Mouse (Mus musculus) hindbrain, embryonic 11.5 days (tissue): Measurements from ENCODE around the gene Gm44965. TPM values are rescaled to one million over a fixed set of nuclear protein-coding genes. Genes with fewer than 3 reads are reported as not detected.
A peak's percentile ranks its signal among the peaks of the same experiment; 100 is the strongest.

Source experiments
- ATAC-seq: fragments of 200-750 bp; cut with Nextera tagmentation; 2 replicates; pipeline ENCODE4 v1.8.0; 2017; ENCODE audit warnings: mild to moderate bottlenecking, moderate TSS enrichment, moderate library complexity; ENCODE audit not compliant: low FRiP score
- DNase-seq: peaks from one replicate; pipeline ENCODE4 v3.0.0-alpha.2; 2015; ENCODE audit warnings: low spot score
- H3K27ac ChIP-seq: fragments of 300-500 bp; sonication (generic); 2 replicates; pipeline ENCODE4 v1.5.1; 2014; ENCODE audit warnings: mild to moderate bottlenecking, low read depth, low read length
- H3K27me3 ChIP-seq: fragments of 300-500 bp; sonication (generic); 2 replicates; pipeline ENCODE4 v1.6.1; 2014; ENCODE audit warnings: mild to moderate bottlenecking, low read length, moderate library complexity, mixed read lengths; ENCODE audit not compliant: control insufficient read depth, insufficient read depth
- H3K36me3 ChIP-seq: fragments of 300-500 bp; sonication (generic); 2 replicates; pipeline ENCODE4 v1.6.1; 2014; ENCODE audit warnings: mild to moderate bottlenecking, low read length, moderate library complexity, mixed read lengths; ENCODE audit not compliant: control insufficient read depth, insufficient read depth
- H3K4me1 ChIP-seq: fragments of 300-500 bp; sonication (generic); replicated peaks from 2 replicates; pipeline ENCODE4 v1.6.1; 2014; ENCODE audit warnings: low read length, mixed read lengths; ENCODE audit not compliant: control insufficient read depth, insufficient read depth
- H3K4me2 ChIP-seq: fragments of 300-500 bp; sonication (generic); replicated peaks from 2 replicates; pipeline ENCODE4 v1.6.1; 2014; ENCODE audit warnings: mild to moderate bottlenecking, low read depth, low read length
- H3K4me3 ChIP-seq: fragments of 300-500 bp; sonication (generic); 2 replicates; pipeline ENCODE4 v1.5.1; 2014; ENCODE audit warnings: low read depth, low read length
- H3K9ac ChIP-seq: fragments of 300-500 bp; sonication (generic); 2 replicates; pipeline ENCODE4 v1.6.1; 2014; ENCODE audit warnings: low read depth, low read length
- H3K9me3 ChIP-seq: fragments of 300-500 bp; sonication (generic); 2 replicates; pipeline ENCODE4 v1.6.1; 2016; ENCODE audit warnings: low read length; ENCODE audit not compliant: control insufficient read depth
- WGBS: fragments of 180-500 bp; shearing (Covaris S2); extraction: QIAGEN DNeasy Blood & Tissue Kit; methylation state at CpG from one replicate; pipeline ENCODE4 v1.1.7; 2014; 5-methylcytosine and 5-hydroxymethylcytosine counted together
- polyA plus RNA-seq: library from polyadenylated mRNA; unstranded; fragments of >200 nt; fragmentation: Nextera tagmentation; extraction: Ambion mirVana; gene quantifications from 2 replicates; pipeline ENCODE4 v1.2.1, GENCODE M21; 2014

Gm44965 gene
- polyA plus RNA-seq, 1 experiment from 2014 or later: not detected

DNA sequence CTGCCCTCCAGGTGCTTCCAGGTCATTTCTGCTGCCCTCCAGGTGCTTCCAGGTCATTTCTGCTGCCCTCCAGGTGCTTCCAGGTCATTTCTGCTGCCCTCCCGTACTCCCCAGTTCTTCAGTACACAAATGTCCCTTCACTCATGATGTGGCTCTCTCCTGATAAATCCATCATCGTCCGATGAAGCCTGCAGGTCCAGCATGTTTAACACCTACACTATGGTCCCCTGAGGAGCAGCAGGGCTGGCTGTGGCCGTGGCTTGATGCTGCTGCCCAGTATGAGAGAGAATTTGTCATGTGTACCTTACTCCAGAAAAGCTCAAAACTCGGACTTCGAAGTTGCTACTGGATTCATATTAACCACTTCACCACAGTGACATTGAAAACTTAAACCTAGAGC lies 47.6 kb downstream of the Gm44965 start:
- Histone ChIP-seq H3K4me3 (no peak overlapping the region), H3K9ac (no peak overlapping the region), H3K4me1 (no peaks in the 10 kb centered on the region), H3K27ac (no peak overlapping the region), H3K36me3 (no peaks in the 10 kb centered on the region), H3K9me3 (no peaks in the 10 kb centered on the region), H3K4me2 (no peak overlapping the region), H3K27me3 (no peaks in the 10 kb centered on the region)
- 79% methylated on average over 6 of the region's 6 CpGs for WGBS
- DNase-seq: no peak
- no peak for ATAC-seq

GRCm38 (mm10) chr6:48642764-48643292 lies 49.1 kb downstream of the Gm44965 start:
- WGBS: 24% methylated on average over 4 of the region's 4 CpGs
- ATAC-seq: no peak
- Histone ChIP-seq H3K36me3 (no peaks in the 10 kb centered on the region), H3K27ac (no peak overlapping the region), H3K27me3 (no peaks in the 10 kb centered on the region), H3K9ac (no peak overlapping the region), H3K9me3 (no peaks in the 10 kb centered on the region), H3K4me2 (no peak overlapping the region), H3K4me3 (no peak overlapping the region), H3K4me1 (no peaks in the 10 kb centered on the region)
- peak; percentile 84 for DNase-seq

- ATAC-seq (peak; percentile 40), DNase-seq (peak; percentile 80)
- H3K27me3 ChIP-seq: no peaks in the 10 kb centered on the region
- no peaks in the 10 kb centered on the region for H3K36me3 ChIP-seq
- no peak overlapping the region for H3K4me3 ChIP-seq
- no peak overlapping the region for H3K9ac ChIP-seq
- WGBS: 16% methylated on average over 12 of the region's 12 CpGs
- H3K9me3 ChIP-seq: no peaks in the 10 kb centered on the region
- no peak overlapping the region for H3K4me2 ChIP-seq
- no peak overlapping the region for H3K27ac ChIP-seq
- no peaks in the 10 kb centered on the region for H3K4me1 ChIP-seq
These were observed 52.0 kb downstream of the Gm44965 start for GRCm38 (mm10) chr6:48645660-48646308.

- no peak overlapping the region for H3K9ac ChIP-seq
- WGBS: 85% methylated on average over 4 of the region's 4 CpGs
- no peak overlapping the region for H3K4me3 ChIP-seq
- H3K4me1 ChIP-seq: no peaks in the 10 kb centered on the region
- H3K36me3 ChIP-seq: no peaks in the 10 kb centered on the region
- no peak for DNase-seq
- H3K27ac ChIP-seq: no peak overlapping the region
- ATAC-seq: no peak
- H3K4me2 ChIP-seq: no peak overlapping the region
- no peaks in the 10 kb centered on the region for H3K27me3 ChIP-seq
- H3K9me3 ChIP-seq: no peaks in the 10 kb centered on the region
These were observed 52.6 kb downstream of the Gm44965 start for GRCm38 (mm10) chr6:48646309-48646690.

GRCm38 (mm10) chr6:48646995-48647394 lies 53.3 kb downstream of the Gm44965 start, which contains the start of gene Gimap8:
Gene Gimap8, plus strand, starts transcription at chr6:48647234.
- no peaks in the 10 kb centered on the region for H3K4me1 ChIP-seq
- peak; percentile 39 for DNase-seq
- no peak within 1 kb of the TSS for H3K4me3 ChIP-seq
- no peak within 1 kb of the TSS for H3K9ac ChIP-seq
- H3K4me2 ChIP-seq: no peak within 1 kb of the TSS
- no peaks in the 10 kb centered on the region for H3K9me3 ChIP-seq
- no peaks in the 10 kb centered on the region for H3K27me3 ChIP-seq
- no peak for ATAC-seq
- WGBS: 50% methylated on average over 3 of the region's 3 CpGs
- H3K36me3 ChIP-seq: no peaks in the 10 kb centered on the region
- no peak within 1 kb of the TSS for H3K27ac ChIP-seq

GRCm38 (mm10) chr6:48647611-48648010 lies 53.9 kb downstream of the Gm44965 start:
- no peaks in the 10 kb centered on the region for H3K4me1 ChIP-seq
- WGBS: 71% methylated on average over 2 of the region's 2 CpGs
- no peak for DNase-seq
- ATAC-seq: no peak
- no peak overlapping the region for H3K4me2 ChIP-seq
- no peak overlapping the region for H3K4me3 ChIP-seq
- H3K27me3 ChIP-seq: no peaks in the 10 kb centered on the region
- H3K27ac ChIP-seq: no peak overlapping the region
- H3K36me3 ChIP-seq: no peaks in the 10 kb centered on the region
- no peak overlapping the region for H3K9ac ChIP-seq
- H3K9me3 ChIP-seq: no peaks in the 10 kb centered on the region

GRCm38 (mm10) chr6:48648779-48649178 lies 55.0 kb downstream of the Gm44965 start:
- Histone ChIP-seq H3K27me3 (no peaks in the 10 kb centered on the region), H3K9ac (no peak overlapping the region), H3K36me3 (no peaks in the 10 kb centered on the region), H3K4me2 (no peak overlapping the region), H3K9me3 (no peaks in the 10 kb centered on the region), H3K4me3 (no peak overlapping the region), H3K27ac (no peak overlapping the region), H3K4me1 (no peaks in the 10 kb centered on the region)
- no peak for ATAC-seq
- WGBS: 89% methylated on average over 4 of the region's 4 CpGs
- no peak for DNase-seq

DNA sequence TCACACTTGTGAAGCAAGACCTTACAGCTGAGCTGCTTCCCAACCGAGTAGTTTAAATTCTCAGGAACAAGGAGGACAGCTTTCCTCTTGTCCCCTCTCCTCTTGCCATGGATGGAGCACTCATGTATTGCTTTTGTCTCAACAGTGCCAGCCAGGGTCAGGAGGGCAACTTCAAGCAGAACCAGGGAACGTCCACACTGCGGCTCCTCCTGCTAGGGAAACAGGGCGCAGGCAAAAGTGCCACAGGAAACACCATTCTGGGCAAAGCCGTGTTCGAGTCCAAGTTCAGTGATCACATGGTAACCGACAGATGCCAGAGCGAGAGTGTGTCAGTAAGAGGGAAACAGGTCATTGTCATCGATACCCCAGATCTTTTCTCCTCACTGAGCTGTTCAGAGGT lies 56.3 kb downstream of the Gm44965 start:
- ATAC-seq: no peak

GRCm38 (mm10) chr6:48658721-48659120 lies 65.0 kb downstream of the Gm44965 start:
- H3K4me2 ChIP-seq: no peak overlapping the region
- ATAC-seq (no peak), DNase-seq (no peak)
- no peak overlapping the region for H3K4me3 ChIP-seq
- no peaks in the 10 kb centered on the region for H3K36me3 ChIP-seq
- H3K4me1 ChIP-seq: no peaks in the 10 kb centered on the region
- no peak overlapping the region for H3K27ac ChIP-seq
- 78% methylated on average over 5 of the region's 5 CpGs for WGBS
- H3K27me3 ChIP-seq: no peaks in the 10 kb centered on the region
- no peak overlapping the region for H3K9ac ChIP-seq
- H3K9me3 ChIP-seq: no peaks in the 10 kb centered on the region

More for the DNA sequence above, 56.3 kb downstream of the Gm44965 start:
- Histone ChIP-seq H3K4me3 (no peak overlapping the region), H3K9me3 (no peaks in the 10 kb centered on the region), H3K27ac (no peak overlapping the region), H3K4me1 (no peaks in the 10 kb centered on the region), H3K9ac (no peak overlapping the region), H3K27me3 (no peaks in the 10 kb centered on the region), H3K4me2 (no peak overlapping the region), H3K36me3 (no peaks in the 10 kb centered on the region)
- 89% methylated on average over 9 of the region's 9 CpGs for WGBS
- no peak for DNase-seq
